Mouse (Mus musculus) C2C12 (cell line): ENCODE data around the gene Ifi213. TPM values are rescaled to one million over a fixed set of nuclear protein-coding genes. Genes with fewer than 3 reads are reported as not detected.
"Not testable (repeated sequence)": the region's sequence is repeated elsewhere in the genome, so short reads cannot be mapped to it uniquely, and the experiment has no call there.

Experiments
- H3K27me3 ChIP-seq: one replicate; pipeline ENCODE4 v1.6.1; 2011; ENCODE audit not compliant: control insufficient read depth, insufficient read depth, insufficient read length
- H3K36me3 ChIP-seq: one replicate; pipeline ENCODE4 v1.6.1; 2011; ENCODE audit not compliant: control insufficient read depth, insufficient read depth
- H3K4me3 ChIP-seq: one replicate; pipeline ENCODE4 v1.5.1; 2011; ENCODE audit warnings: mild to moderate bottlenecking, control low read depth; ENCODE audit not compliant: poor library complexity, insufficient read depth, severe bottlenecking
- H3K79me2 ChIP-seq: one replicate; pipeline ENCODE4 v1.6.1; 2011; ENCODE audit not compliant: control insufficient read depth, insufficient read depth
- H3K79me3 ChIP-seq: one replicate; pipeline ENCODE4 v1.6.1; 2011; ENCODE audit warnings: low read depth, control low read depth
- H3ac ChIP-seq: one replicate; pipeline ENCODE3; 2011; ENCODE audit warnings: low read depth; ENCODE audit not compliant: control insufficient read depth, insufficient read length
- CEBPB ChIP-seq: IDR thresholded peaks from one replicate; pipeline ENCODE4 v1.6.1; 2011; ENCODE audit warnings: low read depth, mild to moderate bottlenecking, control low read depth, moderate library complexity
- CTCF ChIP-seq: IDR thresholded peaks from one replicate; pipeline ENCODE4 v1.5.1; 2011; ENCODE audit not compliant: control insufficient read depth, insufficient read depth, insufficient read length
- FOSL1 ChIP-seq: IDR thresholded peaks from one replicate; pipeline ENCODE4 v1.8.0; 2011; ENCODE audit warnings: mild to moderate bottlenecking, low read length; ENCODE audit not compliant: poor library complexity, insufficient read depth, severe bottlenecking
- MAX ChIP-seq: IDR thresholded peaks from one replicate; pipeline ENCODE4 v1.6.1; 2011; ENCODE audit warnings: mild to moderate bottlenecking, control low read depth
- MYOD1 ChIP-seq: IDR thresholded peaks from one replicate; pipeline ENCODE4 v1.6.1; 2011; ENCODE audit warnings: low read depth; ENCODE audit not compliant: control insufficient read depth, insufficient read length
- MYOG ChIP-seq: IDR thresholded peaks from one replicate; pipeline ENCODE4 v1.6.1; 2011; ENCODE audit not compliant: control insufficient read depth, insufficient read length; ENCODE audit errors: extremely low read depth
- USF1 ChIP-seq: IDR thresholded peaks from one replicate; pipeline ENCODE4 v1.6.1; 2011; ENCODE audit warnings: low read depth, mild to moderate bottlenecking, control low read depth, moderate library complexity
- long read RNA-seq, 2 experiments: library from polyadenylated mRNA; unstranded; transcript quantifications; one replicate each; pipeline ENCODE4 v2.0.0; 2019 to 2020
- polyA plus RNA-seq: library from polyadenylated mRNA; unstranded; fragments of >200 nt; fragmentation: generic; extraction: Trizol; gene quantifications from one replicate; pipeline ENCODE4 v1.2.1, GENCODE M21; 2012; ENCODE audit warnings: missing spikeins

The Ifi213 gene
- polyA plus RNA-seq = not detected
- long read RNA-seq, experiment 1 = 0 reads
- long read RNA-seq, experiment 2 = 0 reads

DNA sequence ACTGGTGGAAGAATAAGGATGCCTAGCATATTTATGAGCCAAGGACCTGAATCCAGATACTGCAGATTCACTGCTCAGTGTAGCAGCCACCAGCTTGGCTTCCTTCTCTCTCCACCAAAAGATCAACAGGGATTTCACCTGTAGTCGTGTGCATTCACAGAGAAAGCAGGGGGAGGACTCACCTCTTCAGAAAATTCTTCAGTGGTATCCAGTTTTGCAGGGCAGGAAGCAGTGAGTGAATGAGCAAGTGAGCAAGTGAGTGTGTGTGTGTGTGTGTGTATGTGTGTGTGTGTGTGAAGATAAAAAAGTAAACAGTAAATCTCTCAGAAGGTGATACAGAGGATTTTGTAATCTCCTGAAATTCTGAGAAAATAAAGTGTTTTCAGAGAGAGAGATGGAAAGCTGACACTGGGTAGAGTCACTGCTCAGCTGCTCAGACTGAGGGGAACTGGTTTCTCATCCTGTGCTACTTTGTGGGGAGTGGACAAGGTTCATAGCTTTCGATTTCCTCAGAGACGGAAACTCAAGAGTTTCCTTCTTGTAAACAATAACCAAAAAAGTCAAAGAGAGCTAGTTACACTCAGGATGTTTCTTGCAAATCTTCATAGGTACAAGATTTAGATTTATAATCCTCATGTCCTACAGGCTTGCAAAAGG, at the start of gene Ifi213:
Gene Ifi213 (minus strand): TSS at position 437 of the 657 bp plus-strand sequence.
- H3K27me3 ChIP-seq, H3K79me3 ChIP-seq, H3K79me2 ChIP-seq, H3K36me3 ChIP-seq, H3ac ChIP-seq, H3K4me3 ChIP-seq: not testable (repeated sequence)

DNA sequence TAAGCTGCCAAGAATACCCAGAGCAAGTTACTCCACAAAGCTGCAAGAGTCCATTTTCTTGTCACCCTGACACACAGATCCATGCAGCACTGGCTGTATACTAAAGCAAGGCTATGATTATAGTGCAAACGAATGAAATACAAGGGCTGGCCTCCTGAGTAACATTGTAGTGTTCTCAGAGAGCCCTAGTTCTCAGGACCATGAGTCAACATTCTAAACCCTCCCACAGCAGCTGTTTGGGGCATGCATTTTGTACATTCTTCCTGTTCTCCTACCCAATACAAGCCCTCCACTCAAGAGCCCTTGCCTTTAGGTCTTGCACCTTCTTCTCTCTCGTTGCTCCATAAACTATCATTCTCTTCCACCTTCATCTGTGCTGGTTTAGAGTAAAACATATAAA, 46.3 kb upstream of the Ifi213 start:
- H3ac ChIP-seq = no peak overlapping the region
- no peaks in the 10 kb centered on the region for H3K79me3 ChIP-seq
- no peak overlapping the region for H3K4me3 ChIP-seq
- no peaks in the 10 kb centered on the region for H3K36me3 ChIP-seq
- TF ChIP-seq CTCF (no peak), MYOD1 (peak; percentile 28)
- no peaks in the 10 kb centered on the region for H3K79me2 ChIP-seq
- H3K27me3 ChIP-seq = no peaks in the 10 kb centered on the region

DNA sequence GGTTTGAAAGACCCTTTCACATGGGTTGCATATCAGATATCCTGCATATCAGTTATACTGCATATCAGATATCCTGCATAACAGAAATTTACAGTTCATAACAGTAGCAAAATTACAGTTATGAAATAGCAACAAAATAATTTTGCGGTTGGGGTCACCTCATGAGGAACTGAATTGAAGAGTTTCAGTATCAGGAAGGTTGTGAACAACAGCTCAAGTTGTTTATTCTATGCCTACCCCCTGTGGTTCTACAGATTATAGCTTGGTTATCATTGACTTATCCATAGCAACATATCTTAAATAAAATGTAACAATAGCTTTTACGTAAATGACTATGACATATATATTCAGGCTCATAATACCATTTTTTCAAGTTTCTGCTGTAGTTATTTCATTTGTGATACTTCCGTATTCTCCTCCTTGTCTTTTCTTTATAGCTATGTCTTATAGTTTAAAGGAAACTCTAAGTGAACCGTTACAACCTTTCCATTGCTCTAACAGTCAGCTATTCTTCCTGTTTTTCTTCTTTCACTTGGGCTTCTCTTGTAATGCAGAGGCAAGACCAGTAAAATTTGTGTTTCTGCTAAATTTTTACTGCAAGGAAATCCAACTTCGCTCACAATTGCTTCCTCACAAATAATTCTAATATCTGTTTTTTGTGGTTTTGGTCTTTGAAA, 35.0 kb upstream of the Ifi213 start:
- TF ChIP-seq FOSL1 (no peak), CTCF (no peak), CEBPB (no peak)
- H3K4me3 ChIP-seq = no peak overlapping the region

DNA sequence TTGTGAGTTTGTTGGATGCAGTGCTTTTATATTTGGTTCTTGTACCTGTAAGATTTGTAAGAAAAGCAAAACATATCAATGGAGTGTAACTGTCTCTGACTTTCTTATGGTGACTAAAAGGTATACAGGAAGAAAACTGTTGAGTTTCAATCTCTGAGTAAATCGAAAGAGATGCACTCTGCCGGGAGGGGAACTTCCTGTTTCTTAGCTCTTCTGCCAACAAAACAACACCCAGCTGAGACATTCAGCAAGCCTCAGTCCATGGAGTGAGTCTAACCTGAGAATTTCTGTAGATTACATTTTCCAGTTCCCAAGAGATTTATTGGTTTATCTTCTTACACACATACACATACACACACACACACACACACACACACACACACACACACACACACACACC, 31.5 kb upstream of the Ifi213 start, which contains the start of gene Ifi209:
Gene Ifi209 (plus strand): TSS at position 296 of the 400 bp plus-strand sequence.
- not testable (repeated sequence) for H3K27me3 ChIP-seq, H3ac ChIP-seq, H3K79me2 ChIP-seq, H3K36me3 ChIP-seq, H3K4me3 ChIP-seq, H3K79me3 ChIP-seq

More for the DNA sequence above, 35.0 kb upstream of the Ifi213 start:
- no peaks in the 10 kb centered on the region for H3K79me3 ChIP-seq
- H3K27me3 ChIP-seq = no peaks in the 10 kb centered on the region
- no peaks in the 10 kb centered on the region for H3K36me3 ChIP-seq
- no peak overlapping the region for H3ac ChIP-seq
- no peaks in the 10 kb centered on the region for H3K79me2 ChIP-seq

DNA sequence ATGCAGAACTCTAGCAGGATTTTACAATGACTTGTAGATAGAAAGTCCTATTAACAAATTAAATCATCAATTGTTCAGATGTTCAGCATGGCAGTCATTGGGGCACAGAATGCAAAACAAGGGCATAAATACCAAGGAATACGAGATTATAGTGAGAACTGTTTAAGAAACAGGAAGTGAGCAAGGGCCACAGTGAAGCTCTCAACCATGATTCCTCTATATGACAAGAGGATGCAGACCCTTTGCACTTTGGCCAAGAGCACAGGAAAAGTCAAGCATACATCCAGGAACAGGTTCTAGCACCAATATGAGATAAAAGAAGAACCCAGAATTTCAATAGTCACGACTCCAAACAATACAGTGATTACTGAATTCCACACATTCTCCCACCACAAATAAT, 27.6 kb upstream of the Ifi213 start:
- H3ac ChIP-seq = no peak overlapping the region
- no peaks in the 10 kb centered on the region for H3K36me3 ChIP-seq
- H3K4me3 ChIP-seq = no peak overlapping the region
- H3K79me2 ChIP-seq = no peaks in the 10 kb centered on the region
- no peaks in the 10 kb centered on the region for H3K79me3 ChIP-seq
- no peak for TF ChIP-seq CEBPB
- no peak for TF ChIP-seq CTCF
- no peak for TF ChIP-seq MYOG
- no peak for TF ChIP-seq FOSL1
- TF ChIP-seq MAX = no peak
- TF ChIP-seq MYOD1 = no peak
- TF ChIP-seq USF1 = no peak
- H3K27me3 ChIP-seq = no peaks in the 10 kb centered on the region

DNA sequence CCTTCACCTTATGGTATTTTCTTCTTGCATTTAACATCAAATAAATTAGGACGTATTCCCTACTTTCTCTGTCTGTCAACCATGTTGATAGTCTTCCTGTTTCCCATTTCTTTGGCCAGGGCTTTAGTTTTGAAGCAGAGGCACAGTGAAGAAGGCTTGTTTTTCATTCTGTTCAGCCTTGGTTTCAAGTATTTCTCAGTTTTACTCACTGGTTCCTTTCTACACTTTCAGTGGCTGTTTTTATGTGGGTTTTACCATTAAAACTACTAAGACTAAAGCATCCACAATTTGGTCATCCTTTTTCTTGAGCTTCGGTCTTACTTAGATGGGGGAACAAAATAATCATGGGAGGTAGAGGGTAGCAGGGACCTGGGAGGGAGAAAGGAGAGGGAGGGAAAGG, 25.0 kb upstream of the Ifi213 start:
- H3ac ChIP-seq = no peak overlapping the region

DNA sequence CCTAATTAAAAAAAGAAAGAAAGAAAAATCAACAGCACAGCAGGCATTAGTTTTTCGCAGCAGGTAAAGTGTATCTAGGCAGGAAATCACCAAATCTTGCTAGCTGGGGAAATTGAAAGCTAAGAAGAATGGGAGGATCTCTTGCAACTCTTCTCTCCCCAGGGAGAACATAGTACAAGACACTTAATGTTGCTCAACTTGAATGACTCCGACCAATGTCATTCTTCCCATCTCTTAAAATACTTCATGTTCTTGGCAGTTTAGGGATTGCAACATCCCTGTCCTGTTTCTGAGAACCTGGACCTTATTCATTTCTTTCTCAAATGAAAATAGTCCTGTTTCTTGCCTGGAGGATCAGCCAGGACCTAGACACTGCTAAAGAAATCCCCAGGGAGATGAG, 23.1 kb upstream of the Ifi213 start:
- not testable (repeated sequence) for H3ac ChIP-seq, H3K27me3 ChIP-seq, H3K79me3 ChIP-seq, H3K4me3 ChIP-seq, H3K36me3 ChIP-seq, H3K79me2 ChIP-seq

More for the DNA sequence above, 25.0 kb upstream of the Ifi213 start:
- Histone ChIP-seq H3K79me2 (no peaks in the 10 kb centered on the region), H3K4me3 (no peak overlapping the region), H3K36me3 (no peaks in the 10 kb centered on the region), H3K27me3 (no peaks in the 10 kb centered on the region), H3K79me3 (no peaks in the 10 kb centered on the region)
- TF ChIP-seq CTCF (no peak), USF1 (no peak), FOSL1 (no peak), MYOD1 (no peak), MAX (no peak), MYOG (no peak), CEBPB (no peak)

DNA sequence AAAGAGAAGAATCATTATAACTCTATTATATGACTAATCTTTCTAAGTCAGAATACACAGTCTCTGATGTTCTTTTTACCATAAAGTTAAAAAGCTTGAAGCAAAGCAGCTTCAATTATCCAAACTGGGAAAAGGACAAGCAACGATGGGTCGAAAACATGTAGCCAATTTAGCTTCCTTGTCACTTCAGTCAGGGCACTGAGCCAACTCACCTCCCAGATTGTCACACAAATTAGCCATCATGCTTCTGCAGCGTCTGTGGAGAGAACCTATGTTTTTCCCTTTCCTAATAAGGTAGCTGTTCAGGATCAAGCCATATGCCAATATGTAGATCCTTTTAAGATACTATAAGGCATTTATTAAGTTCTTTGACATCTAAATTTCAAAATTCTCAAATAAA, 11.2 kb upstream of the Ifi213 start:
- not testable (repeated sequence) for H3K27me3 ChIP-seq, H3K4me3 ChIP-seq, H3ac ChIP-seq, H3K36me3 ChIP-seq, H3K79me2 ChIP-seq, H3K79me3 ChIP-seq

DNA sequence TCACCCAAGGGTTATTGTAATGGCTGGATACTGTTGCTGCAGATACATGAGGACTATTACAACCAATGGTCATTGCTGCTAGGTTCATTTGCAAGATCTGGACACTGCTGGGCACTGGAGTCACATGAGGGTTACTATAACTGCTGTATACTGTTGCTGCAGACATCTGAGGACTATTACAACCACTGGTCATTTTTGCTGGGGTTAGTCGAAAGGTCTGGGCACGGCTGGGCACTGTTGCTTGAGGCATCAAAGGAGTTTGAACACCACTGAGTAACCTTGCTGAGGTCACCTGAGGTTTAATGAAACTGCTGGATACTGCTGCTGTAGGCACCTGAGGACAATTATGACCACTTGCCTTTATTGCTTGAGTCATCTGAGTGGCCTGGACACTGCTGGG, 9.4 kb downstream of the Ifi213 start:
- not testable (repeated sequence) for H3K79me2 ChIP-seq, H3K79me3 ChIP-seq, H3K4me3 ChIP-seq, H3K27me3 ChIP-seq, H3ac ChIP-seq, H3K36me3 ChIP-seq
